Mouse (Mus musculus): ENCODE data around the gene Nudt19.
"Not testable (repeated sequence)": the region's sequence is repeated elsewhere in the genome, so short reads cannot be mapped to it uniquely, and the experiment has no call there.

Gene Nudt19

DNA sequence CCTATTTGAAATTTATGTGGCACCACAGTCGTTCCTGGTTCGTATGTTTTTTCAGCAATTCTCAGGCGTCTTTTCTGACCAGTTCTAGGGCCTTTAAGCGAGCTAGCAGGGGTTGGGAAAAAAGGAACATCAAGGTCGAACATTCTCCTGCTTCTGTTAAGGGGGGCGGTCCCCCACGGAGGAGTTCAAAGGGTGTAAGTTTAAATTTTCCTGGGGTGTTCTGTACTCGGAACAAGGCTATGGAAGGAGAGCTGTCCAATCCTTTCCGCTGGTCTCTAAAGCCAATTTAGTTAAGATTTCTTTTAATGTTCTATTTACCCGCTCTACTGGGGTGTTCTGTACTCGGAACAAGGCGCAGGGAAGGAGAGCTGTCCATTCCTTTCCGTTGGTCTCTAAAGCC is 9.9 kb upstream of the Nudt19 start:
- not testable (repeated sequence) for DNase-seq (ENCODE audit: low read depth, low spot score)

DNA sequence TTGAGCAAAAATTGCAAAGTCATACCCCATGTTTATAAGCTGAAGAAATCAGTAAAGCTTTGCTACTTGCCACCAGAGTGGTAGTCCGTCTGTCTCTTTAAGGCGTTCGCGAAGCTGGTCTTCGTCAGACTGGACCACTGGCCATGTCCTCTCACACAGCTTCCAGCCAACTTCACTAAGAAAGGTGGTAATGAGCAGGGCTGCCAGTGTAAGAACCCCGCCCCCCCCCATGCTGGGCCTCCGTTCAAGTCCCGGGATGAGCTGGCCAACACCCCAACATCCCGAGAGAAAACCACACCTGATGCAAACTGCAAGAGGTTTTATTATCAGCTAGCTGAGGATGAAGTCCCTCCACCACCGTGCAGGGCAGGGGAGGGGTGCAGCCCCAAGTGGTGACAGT is 8.8 kb upstream of the Nudt19 start:
- not testable (repeated sequence) for DNase-seq (ENCODE audit: low read depth, low spot score)

GRCm38 (mm10) chr7:35564067-35564865 is 8.2 kb upstream of the Nudt19 start:
- DNase-seq (ENCODE audit: low read depth, low spot score) = no peak

DNA sequence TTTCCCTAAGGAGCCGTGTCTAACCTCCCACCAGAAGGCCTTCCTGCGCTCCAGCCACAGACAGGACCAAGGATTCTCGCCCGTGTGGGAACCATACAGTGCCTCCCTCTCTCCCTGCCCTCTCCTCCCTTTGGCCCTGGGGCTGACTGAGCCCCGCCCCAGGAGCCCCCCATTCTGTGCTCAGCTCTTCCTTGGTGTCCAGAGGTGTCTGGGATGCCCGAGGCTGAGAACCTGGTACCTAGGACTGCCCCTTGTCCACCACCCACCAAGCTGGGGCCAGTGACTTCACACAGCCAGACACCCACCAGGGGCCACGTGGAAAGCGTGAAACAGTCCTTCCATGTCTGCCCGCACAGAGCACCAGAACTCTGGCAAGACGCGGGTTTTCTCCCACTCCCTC is 7.0 kb upstream of the Nudt19 start:
- DNase-seq (ENCODE audit: low read depth, low spot score) = no peak

- no peak for DNase-seq (ENCODE audit: low read depth, low spot score)
These were observed 3.7 kb upstream of the Nudt19 start for GRCm38 (mm10) chr7:35559838-35560237.

GRCm38 (mm10) chr7:35558681-35559080 is 2.6 kb upstream of the Nudt19 start:
- DNase-seq (ENCODE audit: low read depth, low spot score) = no peak

DNA sequence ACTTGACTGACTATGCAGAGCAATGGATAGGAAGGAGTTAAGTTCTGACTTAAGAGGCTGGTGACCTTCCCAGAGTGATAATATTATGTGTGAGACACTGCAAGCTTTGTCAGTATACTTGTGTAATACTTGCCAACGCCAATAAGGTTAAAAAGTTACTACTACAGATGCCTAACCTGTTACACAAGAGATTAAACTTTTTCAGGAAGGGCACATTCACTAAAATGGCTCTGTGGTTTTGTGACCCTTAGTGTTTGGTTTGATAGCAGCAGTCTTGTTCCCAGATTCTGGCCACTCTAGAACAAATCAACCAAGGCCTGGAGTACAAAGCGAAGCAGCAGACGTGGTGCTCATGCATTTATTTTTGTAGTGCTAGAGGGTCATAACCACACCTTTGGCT is 1.5 kb upstream of the Nudt19 start:
- DNase-seq (ENCODE audit: low read depth, low spot score) = no peak

DNA sequence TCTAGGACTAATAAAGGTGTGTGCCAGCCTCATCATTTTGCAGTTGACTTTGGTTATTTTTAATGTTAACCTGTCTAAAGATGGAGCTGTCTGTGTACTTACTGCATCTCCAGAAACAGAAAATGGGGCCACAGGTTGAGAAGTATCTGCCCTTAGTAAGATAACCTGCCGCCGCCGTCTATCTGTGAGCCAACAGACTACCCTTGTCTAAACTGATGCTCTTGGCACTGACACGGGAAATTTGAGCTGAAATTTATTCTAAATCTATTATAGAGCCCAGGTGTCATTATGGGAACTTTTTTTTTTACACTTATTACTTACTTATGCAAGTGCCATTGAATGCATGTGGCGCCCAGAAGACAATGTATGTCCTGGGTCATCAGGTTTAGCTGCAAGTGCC is 801 bp upstream of the Nudt19 start:
- DNase-seq (ENCODE audit: low read depth, low spot score) = no peak

DNA sequence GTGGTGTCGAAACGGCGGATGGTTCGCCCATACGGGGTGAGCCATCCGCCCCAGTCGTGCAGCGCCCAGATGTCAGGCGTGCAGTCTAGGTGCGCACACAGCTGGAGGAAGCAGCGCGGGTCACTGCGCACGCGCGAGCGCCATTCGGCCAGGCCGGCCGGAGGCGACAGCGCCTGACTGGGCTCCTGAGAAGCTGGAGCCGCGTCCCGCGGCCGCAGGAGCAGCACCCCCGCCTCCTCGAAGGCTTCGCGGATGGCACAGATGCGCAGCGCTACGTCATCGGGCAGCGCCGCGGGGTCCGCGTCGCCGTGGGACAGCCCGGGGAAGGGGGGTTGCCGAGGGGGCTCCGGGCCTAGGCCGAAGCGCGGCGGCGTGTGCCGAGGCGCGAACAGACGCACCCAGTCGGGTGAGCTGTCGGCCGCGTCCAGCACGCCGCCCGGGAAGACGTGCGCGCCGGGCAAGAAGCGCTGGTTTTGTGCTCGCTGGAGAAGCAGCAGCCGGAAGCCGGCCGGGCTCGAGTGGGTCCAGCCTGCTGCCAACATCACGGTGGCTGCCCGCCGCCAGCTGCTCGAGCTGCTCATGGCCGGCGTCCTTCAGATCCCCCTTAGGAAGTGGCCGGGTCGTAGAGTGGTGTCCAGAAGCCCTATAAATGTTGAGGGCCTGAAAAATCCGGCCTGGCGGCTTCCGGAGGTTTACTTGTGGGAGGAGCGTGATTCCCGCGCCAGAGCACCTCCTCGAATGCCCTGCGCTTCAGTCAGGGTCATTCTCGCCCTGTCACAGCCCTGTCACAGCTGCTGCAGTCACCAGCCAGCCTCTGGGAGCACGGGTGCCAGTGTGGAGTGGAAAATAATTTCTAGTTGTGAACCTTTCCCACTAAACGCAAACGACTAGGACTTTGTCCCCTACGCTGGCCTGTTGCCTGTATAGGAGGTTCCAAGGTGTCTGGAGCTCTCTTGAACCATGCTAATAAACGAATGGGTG is 590 bp downstream of the Nudt19 start:
- DNase-seq (ENCODE audit: low read depth, low spot score) = peak; percentile 77

DNA sequence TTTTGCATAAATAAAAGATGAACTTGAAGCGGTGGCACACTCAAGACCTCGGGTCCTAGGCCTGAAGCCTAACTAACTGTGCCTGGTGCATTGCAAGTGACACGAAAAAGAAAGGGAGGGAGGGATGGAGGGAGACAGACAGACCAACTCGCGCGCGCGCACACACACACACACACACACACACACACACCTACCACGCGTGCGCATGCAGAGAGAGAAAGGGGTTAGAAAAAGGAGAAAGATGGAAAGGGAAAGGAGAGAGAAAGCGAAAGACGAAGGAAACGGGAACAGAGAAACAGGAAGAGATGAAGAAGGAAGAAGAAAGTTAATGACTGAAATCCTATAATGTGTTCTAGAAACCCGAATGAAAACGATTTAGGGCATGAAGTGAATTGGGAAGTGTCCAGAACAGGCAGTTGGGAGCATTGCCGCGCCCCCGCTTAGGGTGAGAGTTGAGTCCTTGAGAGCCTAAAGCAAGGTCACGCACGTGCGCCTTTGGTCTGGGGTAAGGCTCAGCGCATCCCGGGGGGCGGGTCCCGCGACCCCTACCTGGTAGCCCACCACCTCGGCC is 1.4 kb downstream of the Nudt19 start:
- DNase-seq (ENCODE audit: low read depth, low spot score) = peak; percentile 9

- no peak for DNase-seq (ENCODE audit: low read depth, low spot score)
These were observed 2.1 kb downstream of the Nudt19 start for GRCm38 (mm10) chr7:35553751-35554604.

- peak; percentile 29 for DNase-seq (ENCODE audit: low read depth, low spot score)
These were observed 10.2 kb downstream of the Nudt19 start for GRCm38 (mm10) chr7:35545881-35546280.

DNA sequence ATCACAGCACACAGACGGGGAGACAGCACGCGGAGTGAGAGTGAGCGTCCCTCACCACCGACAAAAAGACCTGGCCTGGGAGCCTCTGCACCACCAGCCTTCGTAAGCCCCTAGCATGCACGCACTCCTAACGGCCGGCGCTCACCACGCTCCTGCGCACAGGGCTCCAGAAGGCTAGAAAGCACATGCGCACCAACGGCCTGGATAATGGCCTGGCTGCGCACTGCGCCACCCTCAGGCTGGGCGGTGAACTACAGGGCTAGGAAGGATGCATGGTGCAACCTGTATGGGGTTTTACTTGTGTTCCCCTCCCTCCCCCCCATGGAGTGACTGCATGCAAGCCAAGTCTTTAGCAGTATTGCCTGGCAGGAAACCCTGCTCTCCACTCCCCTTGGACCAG is 18.5 kb downstream of the Nudt19 start, which contains the start of gene Tdrd12:
TSS of gene Tdrd12 (minus strand) at position 184 of the 400 bp plus-strand sequence.
- DNase-seq (ENCODE audit: low read depth, low spot score) = no peak

GRCm38 (mm10) chr7:35535750-35536512 is 20.2 kb downstream of the Nudt19 start:
- no peak for DNase-seq (ENCODE audit: low read depth, low spot score)

DNA sequence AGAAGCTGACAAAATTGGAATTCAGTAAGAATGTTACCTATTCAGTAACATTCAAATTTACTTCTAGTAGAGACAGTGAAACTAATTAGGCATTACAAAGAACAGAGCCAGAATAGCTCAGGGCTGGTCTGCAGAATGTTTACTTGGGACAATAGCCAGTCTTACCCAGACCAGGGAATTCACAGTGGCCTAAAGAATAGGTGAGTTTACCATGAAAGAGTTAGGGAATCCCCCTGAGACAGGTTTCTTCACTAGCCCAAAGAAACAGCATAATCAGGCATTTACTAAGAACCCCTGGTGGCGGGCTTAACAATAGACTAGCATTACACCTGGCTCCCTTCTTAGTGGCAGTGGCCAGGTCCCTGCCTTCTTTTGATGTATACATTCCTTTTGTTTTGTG is 25.6 kb downstream of the Nudt19 start:
- DNase-seq (ENCODE audit: low read depth, low spot score) = not testable (repeated sequence)

DNA sequence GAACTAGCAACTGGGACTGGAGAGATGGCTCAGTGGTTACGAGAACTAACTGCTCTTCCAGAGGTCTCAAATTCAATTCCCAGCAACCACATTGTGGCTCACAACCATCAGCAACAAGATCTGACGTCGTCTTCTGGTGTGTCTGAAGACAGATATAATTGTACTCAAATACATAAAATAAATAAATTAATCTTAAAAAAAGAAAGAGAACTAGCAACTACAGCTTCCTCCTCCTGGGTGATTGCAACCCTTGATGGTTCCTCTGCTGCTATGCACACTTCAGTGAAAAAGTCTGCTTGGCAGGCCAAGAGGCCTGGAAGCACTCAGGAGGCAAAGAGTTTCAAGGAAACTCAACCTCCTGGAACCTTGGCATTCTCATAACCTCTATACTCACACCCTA is 26.1 kb downstream of the Nudt19 start:
- no peak for DNase-seq (ENCODE audit: low read depth, low spot score)

DNA sequence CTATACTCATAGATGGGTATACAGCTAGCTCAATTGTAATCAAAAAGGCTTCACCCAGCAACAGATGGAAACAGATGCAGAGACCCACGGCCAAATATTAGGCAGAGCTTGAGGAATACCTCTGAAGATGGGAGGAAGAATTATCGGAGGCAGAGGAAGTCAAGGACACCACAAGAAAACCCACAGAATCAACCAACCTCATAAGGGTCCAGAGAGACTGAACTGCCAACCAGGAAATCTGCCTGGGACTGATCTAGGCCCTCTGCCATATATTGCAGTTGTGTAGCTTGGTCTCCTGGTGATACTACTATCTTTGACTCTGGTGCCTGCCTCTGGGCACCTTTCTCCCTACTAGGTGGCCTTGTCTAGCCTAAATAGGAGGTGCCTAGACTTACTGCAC is 29.3 kb downstream of the Nudt19 start:
- no peak for DNase-seq (ENCODE audit: low read depth, low spot score)

GRCm38 (mm10) chr7:35501995-35502394 is 54.1 kb downstream of the Nudt19 start:
- no peak for DNase-seq (ENCODE audit: low read depth, low spot score)

GRCm38 (mm10) chr7:35497516-35497915 is 58.6 kb downstream of the Nudt19 start:
- no peak for DNase-seq (ENCODE audit: low read depth, low spot score)
